Mouse (Mus musculus): Measurements from ENCODE around the gene Ephb3. TPM values are rescaled to one million over a fixed set of nuclear protein-coding genes. Genes with fewer than 3 reads are reported as not detected.
"Not testable (repeated sequence)": the region's sequence is repeated elsewhere in the genome, so short reads cannot be mapped to it uniquely, and the experiment has no call there.

Ephb3 gene
- polyA plus RNA-seq (2012; rRNA removed) = 21.4 and 22.3 TPM in 2 replicates

- 0 out of 2 replicates have a peak within 1 kb of the TSS, but pooled peaks have one; percentile 10 for H3K27ac ChIP-seq (ENCODE audit: insufficient read depth, low read length)
Observed at GRCm38 (mm10) chr16:21204367-21205092, at the start of gene Ephb3. Ephb3 (plus strand) TSS chr16:21204755.

GRCm38 (mm10) chr16:21156261-21156660 lies 48.3 kb upstream of the Ephb3 start:
- not testable (repeated sequence) for H3K4me3 ChIP-seq (ENCODE audit: insufficient read depth, low read length); H3K4me1 ChIP-seq (ENCODE audit: control insufficient read depth, insufficient read depth, low read length); H3K27ac ChIP-seq (ENCODE audit: insufficient read depth, low read length)

More at GRCm38 (mm10) chr16:21204367-21205092, at the start of gene Ephb3:
- peak; percentile 74 for TF ChIP-seq CTCF (IDR thresholded peaks at IDR 0.05; ENCODE audit: extremely low read depth, insufficient read depth, low read length)
- peak; percentile 98 for TF ChIP-seq POLR2A (IDR thresholded peaks at IDR 0.05; ENCODE audit: extremely low read depth, insufficient read depth, low read length)
- Histone ChIP-seq H3K4me1 (ENCODE audit: control insufficient read depth, insufficient read depth, low read length) (0 out of 2 replicates have a peak, but pooled peaks cover 2% of the 10 kb centered on the region), H3K4me3 (ENCODE audit: insufficient read depth, low read length) (peak within 1 kb of the TSS; percentile 74)

- H3K4me3 ChIP-seq (ENCODE audit: insufficient read depth, low read length); H3K27ac ChIP-seq (ENCODE audit: insufficient read depth, low read length); H3K4me1 ChIP-seq (ENCODE audit: control insufficient read depth, insufficient read depth, low read length): not testable (repeated sequence)
Observed at GRCm38 (mm10) chr16:21159226-21159625, 45.3 kb upstream of the Ephb3 start.

- not testable (repeated sequence) for H3K27ac ChIP-seq (ENCODE audit: insufficient read depth, low read length); H3K4me1 ChIP-seq (ENCODE audit: control insufficient read depth, insufficient read depth, low read length); H3K4me3 ChIP-seq (ENCODE audit: insufficient read depth, low read length)
Observed at GRCm38 (mm10) chr16:21163423-21163822, 41.1 kb upstream of the Ephb3 start.

- not testable (repeated sequence) for H3K4me3 ChIP-seq (ENCODE audit: insufficient read depth, low read length); H3K4me1 ChIP-seq (ENCODE audit: control insufficient read depth, insufficient read depth, low read length)
Observed at GRCm38 (mm10) chr16:21165343-21166220, 39.0 kb upstream of the Ephb3 start.

GRCm38 (mm10) chr16:21168730-21169129 lies 35.8 kb upstream of the Ephb3 start:
- H3K4me3 ChIP-seq (ENCODE audit: insufficient read depth, low read length) = no peak overlapping the region

More at GRCm38 (mm10) chr16:21165343-21166220, 39.0 kb upstream of the Ephb3 start:
- H3K27ac ChIP-seq (ENCODE audit: insufficient read depth, low read length) = not testable (repeated sequence)

GRCm38 (mm10) chr16:21175236-21175635 lies 29.3 kb upstream of the Ephb3 start:
- TF ChIP-seq POLR2A (IDR thresholded peaks at IDR 0.05; ENCODE audit: extremely low read depth, insufficient read depth, low read length) = no peak
- H3K4me1 ChIP-seq (ENCODE audit: control insufficient read depth, insufficient read depth, low read length) = no peaks in the 10 kb centered on the region

More at GRCm38 (mm10) chr16:21168730-21169129, 35.8 kb upstream of the Ephb3 start:
- H3K4me1 ChIP-seq (ENCODE audit: control insufficient read depth, insufficient read depth, low read length) = no peaks in the 10 kb centered on the region
- H3K27ac ChIP-seq (ENCODE audit: insufficient read depth, low read length) = no peak overlapping the region; the same call in 1 of the 2 replicates
- TF ChIP-seq CTCF (IDR thresholded peaks at IDR 0.05; ENCODE audit: extremely low read depth, insufficient read depth, low read length) = no peak
- TF ChIP-seq POLR2A (IDR thresholded peaks at IDR 0.05; ENCODE audit: extremely low read depth, insufficient read depth, low read length) = no peak

GRCm38 (mm10) chr16:21182108-21182507 lies 22.4 kb upstream of the Ephb3 start:
- TF ChIP-seq CTCF (IDR thresholded peaks at IDR 0.05; ENCODE audit: extremely low read depth, insufficient read depth, low read length) (no peak), POLR2A (IDR thresholded peaks at IDR 0.05; ENCODE audit: extremely low read depth, insufficient read depth, low read length) (no peak)
- Histone ChIP-seq H3K4me3 (ENCODE audit: insufficient read depth, low read length) (no peak overlapping the region), H3K27ac (ENCODE audit: insufficient read depth, low read length) (peak overlapping the region; percentile 93)

More at GRCm38 (mm10) chr16:21175236-21175635, 29.3 kb upstream of the Ephb3 start:
- Histone ChIP-seq H3K27ac (ENCODE audit: insufficient read depth, low read length) (no peak overlapping the region), H3K4me3 (ENCODE audit: insufficient read depth, low read length) (no peak overlapping the region)

GRCm38 (mm10) chr16:21184697-21185096 lies 19.9 kb upstream of the Ephb3 start:
- Histone ChIP-seq H3K4me3 (ENCODE audit: insufficient read depth, low read length) (no peak overlapping the region), H3K27ac (ENCODE audit: insufficient read depth, low read length) (0 out of 2 replicates have a peak overlapping the region, but pooled peaks have one; percentile 41), H3K4me1 (ENCODE audit: control insufficient read depth, insufficient read depth, low read length) (peaks cover 10% of the 10 kb centered on the region)
- TF ChIP-seq CTCF (IDR thresholded peaks at IDR 0.05; ENCODE audit: extremely low read depth, insufficient read depth, low read length) = no peak
- no peak for TF ChIP-seq POLR2A (IDR thresholded peaks at IDR 0.05; ENCODE audit: extremely low read depth, insufficient read depth, low read length)

More at GRCm38 (mm10) chr16:21182108-21182507, 22.4 kb upstream of the Ephb3 start:
- peaks cover 5% of the 10 kb centered on the region for H3K4me1 ChIP-seq (ENCODE audit: control insufficient read depth, insufficient read depth, low read length)

- TF ChIP-seq CTCF (IDR thresholded peaks at IDR 0.05; ENCODE audit: extremely low read depth, insufficient read depth, low read length) (no peak), POLR2A (IDR thresholded peaks at IDR 0.05; ENCODE audit: extremely low read depth, insufficient read depth, low read length) (no peak)
- H3K4me3 ChIP-seq (ENCODE audit: insufficient read depth, low read length) = no peak overlapping the region
- peak overlapping the region; percentile 57 for H3K27ac ChIP-seq (ENCODE audit: insufficient read depth, low read length)
- H3K4me1 ChIP-seq (ENCODE audit: control insufficient read depth, insufficient read depth, low read length) = peaks cover 7% of the 10 kb centered on the region; the same call in 1 of the 2 replicates
Observed at GRCm38 (mm10) chr16:21187568-21187967, 17.0 kb upstream of the Ephb3 start.
